Mouse (Mus musculus) stomach, postnatal 0 days (tissue): ENCODE measurements around the gene Bri3. TPM values are rescaled to one million over a fixed set of nuclear protein-coding genes. Genes with fewer than 3 reads are reported as not detected.
A peak's percentile ranks its signal among the peaks of the same experiment; 100 is the strongest.

Experiments
- ATAC-seq: fragments of 200-750 bp; cut with Nextera tagmentation; 2 replicates; pipeline ENCODE4 v1.8.0; 2017; ENCODE audit not compliant: low FRiP score, low TSS enrichment
- DNase-seq: peaks from one replicate; pipeline ENCODE4 v3.0.0-alpha.2; 2016; ENCODE audit warnings: low spot score
- H3K27ac ChIP-seq: fragments of 300-500 bp; sonication (generic); replicated peaks from 2 replicates; pipeline ENCODE4 v1.5.1; 2014; ENCODE audit warnings: mild to moderate bottlenecking, control low read depth
- H3K27me3 ChIP-seq: fragments of 300-500 bp; sonication (generic); 2 replicates; pipeline ENCODE4 v1.6.1; 2014; ENCODE audit warnings: low read length; ENCODE audit not compliant: control insufficient read depth, insufficient read depth
- H3K36me3 ChIP-seq: fragments of 300-500 bp; sonication (generic); 2 replicates; pipeline ENCODE4 v1.6.1; 2014; ENCODE audit warnings: low read length, mixed read lengths; ENCODE audit not compliant: control insufficient read depth, insufficient read depth
- H3K4me1 ChIP-seq: fragments of 300-500 bp; sonication (generic); replicated peaks from 2 replicates; pipeline ENCODE4 v1.6.1; 2014; ENCODE audit warnings: antibody characterized with exemption; ENCODE audit not compliant: control insufficient read depth, insufficient read depth
- H3K4me2 ChIP-seq: fragments of 300-500 bp; sonication (generic); replicated peaks from 2 replicates; pipeline ENCODE4 v1.6.1; 2014; ENCODE audit warnings: low read depth, mild to moderate bottlenecking, control low read depth, moderate library complexity
- H3K4me3 ChIP-seq: fragments of 300-500 bp; sonication (generic); 2 replicates; pipeline ENCODE4 v1.5.1; 2014; ENCODE audit warnings: low read depth, low read length, control low read depth
- H3K9ac ChIP-seq: fragments of 300-500 bp; sonication (generic); 2 replicates; pipeline ENCODE4 v1.6.1; 2014; ENCODE audit warnings: mild to moderate bottlenecking, low read length, control low read depth, mixed read lengths
- H3K9me3 ChIP-seq: fragments of 300-500 bp; sonication (generic); 2 replicates; pipeline ENCODE4 v1.6.1; 2016; ENCODE audit warnings: low read length; ENCODE audit not compliant: control insufficient read depth
- CTCF ChIP-seq: IDR thresholded peaks from 2 replicates; pipeline ENCODE4 v1.5.1; 2016; ENCODE audit warnings: antibody characterized with exemption, low read depth, mild to moderate bottlenecking, moderate library complexity
- EP300 ChIP-seq: optimal IDR thresholded peaks from 2 replicates; pipeline ENCODE3; 2016; ENCODE audit warnings: antibody characterized with exemption
- WGBS: fragments of 180-500 bp; shearing (Covaris S2); extraction: QIAGEN DNeasy Blood & Tissue Kit; methylation state at CpG from one replicate; pipeline ENCODE4 v1.1.7; 2014; 5-methylcytosine and 5-hydroxymethylcytosine counted together
- polyA plus RNA-seq: library from polyadenylated mRNA; unstranded; fragments of >200 nt; fragmentation: Nextera tagmentation; extraction: Ambion mirVana; gene quantifications from 2 replicates; pipeline ENCODE4 v1.2.1, GENCODE M21; 2015

Bri3 gene
- polyA plus RNA-seq, 1 experiment from 2014 or later: 197 TPM

DNA sequence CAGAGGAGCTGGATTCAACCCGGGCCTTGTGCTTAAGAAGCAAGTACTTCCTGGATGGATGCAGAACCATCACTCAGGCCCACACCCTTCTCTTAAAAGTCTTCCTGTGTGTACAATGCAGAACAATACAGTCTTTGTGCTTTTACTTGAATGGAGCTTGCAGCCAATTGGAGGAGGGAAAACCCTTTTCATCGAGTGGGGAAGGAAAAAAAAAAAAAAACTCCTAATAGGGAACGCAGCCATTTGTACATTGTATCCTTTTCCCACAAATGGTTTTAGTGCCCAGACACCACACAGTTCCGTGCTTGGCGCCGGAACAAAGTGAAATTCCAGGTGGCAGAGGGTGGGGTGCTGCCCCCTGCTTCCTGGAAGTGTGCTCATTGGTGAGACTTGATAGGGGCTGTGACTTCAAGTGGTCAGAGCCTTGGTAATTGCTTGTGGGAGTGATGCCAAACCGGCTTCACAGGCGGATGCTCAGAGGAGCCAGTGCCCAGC, 235.5 kb downstream of the Bri3 start:
- Histone ChIP-seq H3K4me3 (no peak overlapping the region), H3K27me3 (no peaks in the 10 kb centered on the region), H3K9ac (no peak overlapping the region), H3K4me2 (no peak overlapping the region), H3K4me1 (no peaks in the 10 kb centered on the region), H3K27ac (no peak overlapping the region), H3K36me3 (no peaks in the 10 kb centered on the region), H3K9me3 (no peaks in the 10 kb centered on the region)
- ATAC-seq (peak; percentile 67), DNase-seq (peak; percentile 30)
- TF ChIP-seq EP300 (no peak), CTCF (no peak)
- 49% methylated on average over 8 of the region's 8 CpGs for WGBS

- 63% methylated on average over 16 of the region's 16 CpGs for WGBS
- Histone ChIP-seq H3K4me2 (no peak overlapping the region), H3K36me3 (no peaks in the 10 kb centered on the region), H3K9me3 (no peaks in the 10 kb centered on the region), H3K27me3 (no peaks in the 10 kb centered on the region), H3K4me1 (no peaks in the 10 kb centered on the region), H3K9ac (no peak overlapping the region), H3K27ac (no peak overlapping the region), H3K4me3 (no peak overlapping the region)
- TF ChIP-seq CTCF: no peak
- TF ChIP-seq EP300: no peak
- ATAC-seq (no peak), DNase-seq (no peak)
Measured at GRCm38 (mm10) chr5:144483659-144484375, 239.6 kb downstream of the Bri3 start.

DNA sequence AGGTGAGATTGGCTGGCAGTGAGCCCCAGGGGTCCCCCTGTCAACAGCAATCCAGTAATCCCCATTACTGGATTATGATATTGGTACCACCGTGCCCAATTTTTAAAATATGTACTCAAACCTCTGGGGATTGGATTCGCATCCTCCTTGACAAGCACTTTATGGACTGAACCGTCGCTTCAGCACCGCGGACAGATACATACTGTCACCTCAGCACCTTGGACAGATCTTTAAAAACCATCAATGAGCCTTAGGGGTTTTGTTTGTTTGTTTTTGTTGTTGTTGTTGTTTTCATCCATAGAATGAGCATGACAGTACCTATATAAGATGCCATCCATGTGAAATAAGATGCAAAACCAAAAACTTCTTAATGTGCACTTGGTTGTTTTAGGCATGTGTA, 247.1 kb downstream of the Bri3 start:
- WGBS: 10% methylated on average over 6 of the region's 6 CpGs

More for the DNA sequence above, 247.1 kb downstream of the Bri3 start:
- no peaks in the 10 kb centered on the region for H3K36me3 ChIP-seq
- H3K4me3 ChIP-seq: no peak overlapping the region
- H3K4me2 ChIP-seq: no peak overlapping the region
- no peaks in the 10 kb centered on the region for H3K27me3 ChIP-seq
- H3K4me1 ChIP-seq: no peaks in the 10 kb centered on the region
- no peak overlapping the region for H3K27ac ChIP-seq
- ATAC-seq (no peak), DNase-seq (peak; percentile 28)
- TF ChIP-seq CTCF (no peak), EP300 (no peak)
- H3K9me3 ChIP-seq: no peaks in the 10 kb centered on the region
- no peak overlapping the region for H3K9ac ChIP-seq

Other genes with a start within 250 kb of the Bri3 start
- gene Ccz1, start 229.6 kb upstream of the Bri3 start, polyA plus RNA-seq: 57.1 and 59.6 TPM in 2 replicates
- gene Ocm, start 217.8 kb upstream of the Bri3 start, polyA plus RNA-seq: 0.16 and 0.23 TPM in 2 replicates
- 3.8 and 4.1 TPM in 2 replicates for gene Lmtk2, start 144.0 kb upstream of the Bri3 start, polyA plus RNA-seq
- 9.2 and 11.6 TPM in 2 replicates for gene Bhlha15, start 54.2 kb upstream of the Bri3 start, polyA plus RNA-seq
- gene Tecpr1, start 20.8 kb upstream of the Bri3 start, polyA plus RNA-seq: 15.4 and 16.9 TPM in 2 replicates
- 25.3 and 26.8 TPM in 2 replicates for gene Baiap2l1, start 113.7 kb downstream of the Bri3 start, polyA plus RNA-seq